Mouse (Mus musculus) heart, embryonic 13.5 days (tissue): ENCODE results near the gene Cab39. TPM values are rescaled to one million over a fixed set of nuclear protein-coding genes. Genes with fewer than 3 reads are reported as not detected.

Source experiments
- ATAC-seq: fragments of 200-750 bp; cut with Nextera tagmentation; 2 replicates; pipeline ENCODE4 v1.8.0; 2017; ENCODE audit warnings: moderate TSS enrichment; ENCODE audit not compliant: insufficient number of reproducible peaks, low FRiP score, low TSS enrichment; ENCODE audit errors: extremely low read depth
- H3K27ac ChIP-seq: fragments of 300-500 bp; sonication (generic); replicated peaks from 2 replicates; pipeline ENCODE4 v1.5.1; 2015; ENCODE audit warnings: moderate library complexity, mild to moderate bottlenecking, inconsistent platforms
- H3K27me3 ChIP-seq: fragments of 300-500 bp; sonication (generic); replicated peaks from 2 replicates; pipeline ENCODE4 v1.6.1; 2015; ENCODE audit warnings: mild to moderate bottlenecking, inconsistent platforms
- H3K36me3 ChIP-seq: fragments of 300-500 bp; sonication (generic); 2 replicates; pipeline ENCODE4 v1.6.1; 2015; ENCODE audit warnings: mild to moderate bottlenecking, inconsistent platforms
- H3K4me1 ChIP-seq: fragments of 300-500 bp; sonication (generic); 2 replicates; pipeline ENCODE4 v1.6.1; 2015; ENCODE audit warnings: inconsistent platforms
- H3K4me2 ChIP-seq: fragments of 300-500 bp; sonication (generic); 2 replicates; pipeline ENCODE4 v1.6.1; 2015; ENCODE audit warnings: inconsistent platforms, mild to moderate bottlenecking, moderate library complexity
- H3K4me3 ChIP-seq: fragments of 300-500 bp; sonication (generic); 2 replicates; pipeline ENCODE4 v1.5.1; 2015; ENCODE audit warnings: moderate library complexity, mild to moderate bottlenecking, inconsistent platforms
- H3K9ac ChIP-seq: fragments of 300-500 bp; sonication (generic); 2 replicates; pipeline ENCODE4 v1.6.1; 2015; ENCODE audit warnings: inconsistent platforms, mild to moderate bottlenecking, moderate library complexity
- H3K9me3 ChIP-seq: fragments of 300-500 bp; sonication (generic); 2 replicates; pipeline ENCODE4 v1.6.1; 2016; ENCODE audit warnings: inconsistent platforms
- whole genome bisulfite sequencing: fragments of 180-500 bp; shearing (Covaris S2); methylation state at CpG from one replicate; pipeline ENCODE4 v1.1.7; 2015; ENCODE audit warnings: mixed read lengths; 5-methylcytosine and 5-hydroxymethylcytosine counted together
- polyA plus RNA-seq: library from polyadenylated mRNA; unstranded; fragments of >200 nt; fragmentation: Nextera tagmentation; extraction: Ambion mirVana; gene quantifications from 2 replicates; pipeline ENCODE4 v1.2.1, GENCODE M21; 2015

The Cab39 gene
- polyA plus RNA-seq = 20.6 and 20.8 TPM in 2 replicates

DNA sequence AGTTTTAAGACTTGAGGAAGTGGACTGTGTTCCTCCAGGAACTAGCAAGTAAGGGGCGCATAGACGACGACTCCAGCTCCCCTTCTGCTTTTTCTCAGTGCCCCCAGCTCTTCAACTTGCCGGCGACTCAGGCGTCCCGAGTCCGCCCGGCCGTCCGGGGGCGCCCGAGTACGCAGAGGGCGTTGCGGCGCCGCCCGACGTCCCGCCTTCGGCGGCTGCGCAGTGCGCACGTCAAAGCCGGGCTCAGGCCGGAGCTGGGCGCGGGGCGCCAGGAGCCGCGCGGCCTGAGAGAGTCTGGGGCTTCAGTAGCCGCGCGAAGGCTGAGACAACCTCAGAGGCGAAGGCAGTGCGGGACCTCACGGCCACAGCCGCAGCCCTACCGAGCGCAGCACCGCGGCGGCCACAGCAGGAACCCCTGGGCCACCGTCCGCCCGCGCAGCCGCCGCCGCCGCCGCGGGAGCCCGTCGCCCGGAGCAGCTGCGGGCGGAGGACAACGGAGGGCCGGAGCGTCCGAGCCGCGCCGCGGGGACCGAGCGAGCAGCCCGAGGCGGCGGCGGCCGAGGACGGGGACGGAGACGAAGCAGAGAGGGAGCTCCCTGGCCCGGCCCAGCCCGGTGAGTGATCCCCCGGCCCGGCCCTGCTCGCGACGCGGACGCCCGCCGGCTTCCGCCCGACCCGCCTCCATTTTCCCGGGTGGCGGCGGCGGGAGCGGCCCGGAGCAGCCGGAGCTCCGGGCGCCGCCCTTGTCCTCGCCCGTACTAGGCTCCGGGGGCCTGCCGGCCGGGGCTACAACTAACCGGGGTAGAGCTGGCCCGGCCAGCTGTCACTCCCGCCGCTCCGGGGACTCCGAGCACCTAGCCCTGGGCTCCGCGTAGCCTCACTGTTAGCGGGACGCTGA, at the start of gene Cab39:
TSS of gene Cab39 (plus strand) at position 234 of the 898 bp plus-strand sequence.
- peak within 1 kb of the TSS; percentile 99 for H3K4me3 ChIP-seq
- H3K9me3 ChIP-seq = no peaks in the 10 kb centered on the region
- H3K4me1 ChIP-seq = peaks cover 29% of the 10 kb centered on the region
- peak within 1 kb of the TSS; percentile 97 for H3K27ac ChIP-seq
- H3K4me2 ChIP-seq = peak within 1 kb of the TSS; percentile 84
- peak within 1 kb of the TSS; percentile 99 for H3K9ac ChIP-seq
- ATAC-seq = peak; percentile 89
- H3K27me3 ChIP-seq = no peaks in the 10 kb centered on the region
- WGBS = under 1% methylated on average over 93 of the region's 118 CpGs
- H3K36me3 ChIP-seq = peaks cover 12% of the 10 kb centered on the region

DNA sequence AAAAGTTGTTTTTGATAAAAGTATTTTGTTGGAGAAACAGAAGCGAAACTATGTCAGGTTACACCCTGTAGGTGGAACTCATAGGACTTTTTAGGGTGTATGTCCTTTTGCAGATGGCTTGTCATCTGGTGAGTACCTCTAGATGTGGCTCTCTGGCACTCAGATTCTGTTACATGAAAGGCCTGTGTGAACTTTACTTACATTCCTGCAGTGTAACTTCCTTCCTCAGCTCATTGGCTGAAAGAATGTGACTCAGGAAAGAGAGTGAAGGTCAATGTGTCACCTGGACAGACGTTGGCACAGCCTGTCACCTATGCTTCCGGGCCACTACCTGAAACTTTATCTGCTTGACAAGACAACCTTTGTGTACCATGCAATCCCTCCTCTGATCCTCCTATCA, 48.7 kb upstream of the Cab39 start:
- no peak overlapping the region for H3K4me2 ChIP-seq
- no peak for ATAC-seq
- 0 out of 2 replicates have a peak, but pooled peaks cover 4% of the 10 kb centered on the region for H3K4me1 ChIP-seq
- H3K9me3 ChIP-seq = no peaks in the 10 kb centered on the region
- no peak overlapping the region for H3K27ac ChIP-seq
- 72% methylated on average over 3 of the region's 3 CpGs for WGBS
- no peak overlapping the region for H3K9ac ChIP-seq
- no peak overlapping the region for H3K4me3 ChIP-seq
- no peaks in the 10 kb centered on the region for H3K27me3 ChIP-seq
- no peaks in the 10 kb centered on the region for H3K36me3 ChIP-seq

DNA sequence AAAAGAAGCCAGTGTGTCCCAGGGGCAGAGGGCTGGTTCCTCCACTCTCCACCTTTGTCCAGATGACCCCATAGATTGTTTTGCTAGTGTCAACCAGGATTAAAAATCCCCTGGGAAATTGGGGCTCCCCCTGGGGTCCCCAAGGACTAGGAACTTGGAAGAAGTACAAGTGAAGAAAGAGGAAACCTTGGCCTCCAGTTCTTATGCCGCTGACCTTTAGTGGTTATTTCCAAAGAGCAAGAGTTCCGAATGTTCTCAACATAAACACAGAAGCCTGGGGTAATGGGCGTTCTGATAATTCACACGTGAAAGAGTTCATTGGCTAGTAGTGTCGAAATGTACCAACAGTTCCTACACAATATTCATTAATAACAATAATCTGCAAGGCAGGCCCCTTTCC, 46.7 kb upstream of the Cab39 start:
- H3K9ac ChIP-seq = no peak overlapping the region
- H3K36me3 ChIP-seq = no peaks in the 10 kb centered on the region
- H3K27ac ChIP-seq = no peak overlapping the region
- H3K4me3 ChIP-seq = no peak overlapping the region
- H3K4me2 ChIP-seq = no peak overlapping the region
- no peak for ATAC-seq
- no peaks in the 10 kb centered on the region for H3K27me3 ChIP-seq
- WGBS = 79% methylated on average over 5 of the region's 5 CpGs
- no peaks in the 10 kb centered on the region for H3K9me3 ChIP-seq
- H3K4me1 ChIP-seq = peaks cover 12% of the 10 kb centered on the region

DNA sequence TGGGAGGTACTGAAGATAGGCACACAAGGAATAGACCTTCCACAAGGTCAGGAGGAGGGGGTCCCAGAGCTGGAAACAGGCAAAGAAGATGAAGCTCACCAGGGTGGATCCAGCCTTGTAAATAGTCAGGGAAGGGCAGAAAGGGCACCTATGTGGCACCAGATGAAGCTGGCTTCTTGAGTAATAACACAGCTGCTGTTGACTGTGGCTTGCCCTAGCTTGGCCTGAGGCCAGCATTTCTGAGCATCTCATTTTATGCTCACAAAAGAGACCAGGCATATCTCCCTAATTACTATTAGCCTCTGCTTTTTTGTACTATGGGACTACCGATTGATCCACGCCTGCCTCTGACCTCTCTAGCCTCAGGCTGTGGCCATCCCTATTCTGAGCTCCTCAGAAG, 43.4 kb upstream of the Cab39 start:
- 88% methylated on average over 2 of the region's 2 CpGs for WGBS
- Histone ChIP-seq H3K4me2 (no peak overlapping the region), H3K4me1 (peaks cover 19% of the 10 kb centered on the region), H3K27me3 (no peaks in the 10 kb centered on the region), H3K27ac (no peak overlapping the region), H3K9ac (no peak overlapping the region), H3K36me3 (no peaks in the 10 kb centered on the region), H3K9me3 (no peaks in the 10 kb centered on the region), H3K4me3 (no peak overlapping the region)
- ATAC-seq = no peak

DNA sequence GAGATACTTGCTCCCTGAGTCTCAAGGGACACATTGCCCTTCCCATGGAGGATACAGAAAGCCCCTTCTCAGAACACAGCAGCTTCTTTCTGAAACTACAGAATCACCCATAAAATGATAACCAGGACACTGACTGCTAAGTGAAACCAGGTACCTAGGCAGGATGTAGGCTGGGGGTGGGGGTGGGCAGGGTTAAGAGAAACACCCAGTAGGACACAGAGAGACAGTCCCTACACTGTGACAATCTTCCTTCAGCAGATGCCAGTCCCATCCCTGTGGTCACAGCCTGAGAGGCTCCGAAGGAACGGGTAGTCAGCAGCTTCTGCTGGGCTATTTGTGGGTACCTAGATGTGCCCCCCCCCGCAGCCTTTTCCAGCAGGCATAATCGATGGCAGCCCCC, 42.6 kb upstream of the Cab39 start:
- Histone ChIP-seq H3K4me3 (no peak overlapping the region), H3K9me3 (no peaks in the 10 kb centered on the region), H3K27ac (no peak overlapping the region), H3K4me2 (no peak overlapping the region), H3K36me3 (no peaks in the 10 kb centered on the region), H3K27me3 (no peaks in the 10 kb centered on the region), H3K9ac (no peak overlapping the region), H3K4me1 (peaks cover 19% of the 10 kb centered on the region)
- WGBS = 68% methylated on average over 4 of the region's 4 CpGs
- no peak for ATAC-seq

DNA sequence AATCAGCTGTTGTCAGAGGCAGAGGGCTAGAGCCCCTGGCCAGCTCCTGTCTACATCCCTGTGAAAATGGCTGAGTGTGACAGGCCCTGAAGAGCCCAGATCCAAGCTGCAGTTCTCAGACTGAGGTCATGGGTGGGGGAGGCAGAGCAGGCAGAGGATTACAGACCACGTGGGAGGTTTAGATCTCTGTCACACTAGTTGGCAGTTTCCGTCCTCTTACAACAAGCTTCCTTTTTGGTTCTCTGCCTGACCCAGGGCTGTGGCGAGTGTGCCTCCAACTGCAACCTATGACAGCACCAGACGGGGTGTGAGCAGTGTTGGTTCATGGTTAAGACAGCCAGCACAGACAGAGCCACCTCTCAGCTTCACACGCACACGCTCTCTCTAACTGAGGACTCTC, 41.7 kb upstream of the Cab39 start:
- Histone ChIP-seq H3K4me2 (no peak overlapping the region), H3K9ac (0 out of 2 replicates have a peak overlapping the region, but pooled peaks have one; percentile 33), H3K27ac (peak overlapping the region; percentile 53; the same call in 1 of the 2 replicates), H3K4me3 (no peak overlapping the region), H3K36me3 (no peaks in the 10 kb centered on the region), H3K4me1 (peaks cover 19% of the 10 kb centered on the region), H3K27me3 (no peaks in the 10 kb centered on the region), H3K9me3 (no peaks in the 10 kb centered on the region)
- ATAC-seq = no peak; the same call in 1 of the 2 replicates
- WGBS = 32% methylated on average over 6 of the region's 6 CpGs

DNA sequence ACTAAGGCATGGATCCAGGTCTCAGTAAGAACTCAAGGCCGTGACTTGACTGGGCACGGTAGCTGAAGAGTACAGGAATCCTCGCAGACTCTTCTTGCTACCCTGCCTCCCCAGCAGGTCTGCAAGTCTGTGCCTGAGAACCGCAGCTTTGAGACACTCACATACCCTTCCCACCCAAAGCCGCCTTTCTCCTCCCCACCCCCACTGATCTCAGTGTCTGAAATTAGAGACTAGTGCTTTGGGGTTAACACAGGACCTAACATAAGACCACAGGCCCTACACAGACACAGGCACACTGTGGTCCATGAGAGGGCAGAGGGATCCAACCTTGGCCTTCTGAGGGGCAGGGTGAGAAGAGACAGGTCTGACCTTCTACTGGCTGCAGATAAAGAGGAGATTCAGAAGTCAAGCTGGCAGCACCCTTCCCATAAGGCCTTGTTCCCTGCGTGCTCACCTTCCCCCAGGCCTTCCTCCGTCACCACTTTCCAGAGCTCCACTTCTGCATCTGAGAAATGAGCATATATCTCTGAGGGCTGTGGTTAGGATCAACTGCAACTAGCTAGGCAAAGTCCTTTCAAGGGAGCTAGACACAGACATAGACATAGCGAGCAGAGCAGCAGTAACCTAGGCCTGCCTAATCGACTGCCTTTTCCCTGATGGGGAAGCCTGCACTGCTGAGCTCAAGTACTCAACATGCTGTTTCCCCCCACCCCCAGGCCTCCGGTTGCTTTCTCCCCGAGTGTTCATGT, 41.1 kb upstream of the Cab39 start:
- 0 out of 2 replicates have a peak overlapping the region, but pooled peaks have one; percentile 33 for H3K9ac ChIP-seq
- H3K36me3 ChIP-seq = no peaks in the 10 kb centered on the region
- H3K27ac ChIP-seq = peak overlapping the region; percentile 53; the same call in 1 of the 2 replicates
- H3K4me3 ChIP-seq = no peak overlapping the region
- WGBS = 69% methylated on average over 11 of the region's 11 CpGs
- no peak overlapping the region for H3K4me2 ChIP-seq
- peaks cover 19% of the 10 kb centered on the region for H3K4me1 ChIP-seq
- H3K9me3 ChIP-seq = no peaks in the 10 kb centered on the region
- no peak for ATAC-seq
- no peaks in the 10 kb centered on the region for H3K27me3 ChIP-seq

DNA sequence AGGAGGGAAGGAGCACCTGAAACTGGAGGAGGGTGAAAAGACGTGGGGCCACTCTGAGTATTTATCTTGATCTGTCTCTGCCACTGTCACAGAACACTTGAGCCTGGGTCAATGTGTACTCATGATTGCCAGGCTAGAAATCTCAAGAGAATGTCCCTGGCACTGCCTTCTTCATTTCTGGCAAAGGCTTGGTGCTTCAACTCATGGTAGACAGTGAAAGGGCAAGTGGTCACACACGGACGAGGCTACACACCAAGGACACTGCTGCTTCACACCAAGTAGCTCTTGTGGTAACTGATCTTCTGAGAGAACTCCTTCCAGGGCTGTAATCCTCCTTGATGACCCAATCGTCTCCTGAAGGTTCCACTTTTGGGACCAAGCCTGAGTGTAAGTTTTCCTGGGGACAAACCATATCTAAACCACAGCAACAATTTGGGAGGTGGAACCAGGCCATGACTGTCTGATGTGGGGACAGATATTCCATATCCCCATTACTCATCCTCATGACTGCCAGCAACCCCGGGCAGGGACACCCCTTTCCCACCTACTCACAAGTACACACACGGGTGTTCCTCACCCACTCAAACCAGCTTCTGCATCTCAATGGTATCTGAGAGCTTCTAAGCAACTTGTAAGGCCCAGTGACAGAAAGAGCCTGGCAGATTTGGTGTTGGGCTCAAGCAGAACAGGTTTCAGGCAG, 35.6 kb upstream of the Cab39 start:
- ATAC-seq = no peak
- Histone ChIP-seq H3K4me1 (peaks cover 11% of the 10 kb centered on the region), H3K36me3 (no peaks in the 10 kb centered on the region), H3K27me3 (no peaks in the 10 kb centered on the region), H3K9ac (0 out of 2 replicates have a peak overlapping the region, but pooled peaks have one; percentile 34), H3K27ac (no peak overlapping the region), H3K4me2 (peak overlapping the region; percentile 45), H3K9me3 (no peaks in the 10 kb centered on the region), H3K4me3 (no peak overlapping the region)
- 71% methylated on average over 6 of the region's 6 CpGs for WGBS

DNA sequence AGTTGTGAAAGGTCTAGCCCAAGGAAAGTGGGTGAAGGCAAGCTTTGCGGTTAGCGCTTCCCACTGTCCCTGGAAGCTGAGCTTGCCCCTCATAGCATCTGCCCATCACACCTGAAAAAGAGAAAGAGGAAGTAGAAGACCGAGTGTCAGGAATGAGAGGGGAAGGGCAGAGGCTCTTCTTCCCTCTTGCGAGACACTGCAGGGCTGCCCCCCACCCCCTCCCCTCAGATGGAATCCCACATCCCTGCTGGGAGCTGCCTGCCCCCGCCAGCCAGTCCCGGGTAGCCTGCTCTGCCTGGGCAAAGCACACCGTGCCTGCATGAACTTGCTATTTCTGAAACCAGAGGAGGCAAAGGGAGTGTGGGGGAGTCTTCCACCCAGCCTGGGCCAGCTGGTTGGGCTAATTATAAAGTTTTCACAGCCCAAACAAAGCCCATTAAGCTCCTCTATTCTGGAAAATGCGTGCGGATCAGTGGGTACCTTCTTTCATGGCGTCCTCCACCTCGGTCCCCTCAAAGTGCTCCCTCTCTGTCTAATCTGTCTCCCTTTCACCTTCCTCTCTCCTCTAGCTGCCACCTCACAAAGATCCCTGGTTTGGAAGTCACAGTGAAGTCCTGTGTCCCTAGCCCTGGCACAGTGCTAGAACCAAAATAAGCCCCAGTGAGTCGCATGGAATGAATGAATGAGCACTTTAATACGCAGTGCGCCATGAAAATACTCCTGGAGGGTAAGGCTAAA, 34.8 kb upstream of the Cab39 start:
- Histone ChIP-seq H3K4me1 (peaks cover 11% of the 10 kb centered on the region), H3K4me2 (peak overlapping the region; percentile 45), H3K4me3 (peak overlapping the region; percentile 10), H3K27ac (peak overlapping the region; percentile 24; the same call in 1 of the 2 replicates), H3K27me3 (no peaks in the 10 kb centered on the region), H3K9me3 (no peaks in the 10 kb centered on the region), H3K36me3 (no peaks in the 10 kb centered on the region), H3K9ac (0 out of 2 replicates have a peak overlapping the region, but pooled peaks have one; percentile 34)
- no peak for ATAC-seq
- 14% methylated on average over 14 of the region's 14 CpGs for WGBS

DNA sequence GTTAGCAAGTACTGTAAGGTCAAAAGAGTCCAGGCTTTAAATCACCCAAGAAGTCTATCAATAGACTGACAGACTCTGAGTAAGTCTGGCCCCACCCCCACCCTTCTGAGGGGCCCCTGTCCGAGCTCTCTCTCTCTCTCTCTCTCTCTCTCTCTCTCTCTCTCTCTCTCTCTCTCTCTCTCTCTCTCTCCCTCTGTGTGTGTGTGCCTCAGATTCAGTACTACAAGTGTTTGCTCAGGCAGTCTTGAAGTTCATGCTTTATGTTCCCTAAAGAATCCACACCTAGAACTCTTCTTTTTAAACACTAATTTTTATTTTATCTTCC, 34.3 kb upstream of the Cab39 start:
- Histone ChIP-seq H3K9ac (0 out of 2 replicates have a peak overlapping the region, but pooled peaks have one; percentile 34), H3K4me3 (no peak overlapping the region), H3K27me3 (no peaks in the 10 kb centered on the region), H3K27ac (0 out of 2 replicates have a peak overlapping the region, but pooled peaks have one; percentile 24), H3K9me3 (no peaks in the 10 kb centered on the region), H3K4me2 (peak overlapping the region; percentile 45), H3K4me1 (peaks cover 11% of the 10 kb centered on the region), H3K36me3 (no peaks in the 10 kb centered on the region)
- no peak for ATAC-seq
- 30% methylated on average over 1 of the region's 1 CpGs for WGBS
